Mouse (Mus musculus): ENCODE measurements around the gene Stxbp5l.
"Not testable (repeated sequence)": the region's sequence is repeated elsewhere in the genome, so short reads cannot be mapped to it uniquely, and the experiment has no call there.

Stxbp5l gene

GRCm38 (mm10) chr16:37384821-37385344 lies at the start of gene Stxbp5l:
Gene Stxbp5l, minus strand, starts transcription at chr16:37384962.
- DNase-seq (ENCODE audit: low read depth): peak; percentile 50

DNA sequence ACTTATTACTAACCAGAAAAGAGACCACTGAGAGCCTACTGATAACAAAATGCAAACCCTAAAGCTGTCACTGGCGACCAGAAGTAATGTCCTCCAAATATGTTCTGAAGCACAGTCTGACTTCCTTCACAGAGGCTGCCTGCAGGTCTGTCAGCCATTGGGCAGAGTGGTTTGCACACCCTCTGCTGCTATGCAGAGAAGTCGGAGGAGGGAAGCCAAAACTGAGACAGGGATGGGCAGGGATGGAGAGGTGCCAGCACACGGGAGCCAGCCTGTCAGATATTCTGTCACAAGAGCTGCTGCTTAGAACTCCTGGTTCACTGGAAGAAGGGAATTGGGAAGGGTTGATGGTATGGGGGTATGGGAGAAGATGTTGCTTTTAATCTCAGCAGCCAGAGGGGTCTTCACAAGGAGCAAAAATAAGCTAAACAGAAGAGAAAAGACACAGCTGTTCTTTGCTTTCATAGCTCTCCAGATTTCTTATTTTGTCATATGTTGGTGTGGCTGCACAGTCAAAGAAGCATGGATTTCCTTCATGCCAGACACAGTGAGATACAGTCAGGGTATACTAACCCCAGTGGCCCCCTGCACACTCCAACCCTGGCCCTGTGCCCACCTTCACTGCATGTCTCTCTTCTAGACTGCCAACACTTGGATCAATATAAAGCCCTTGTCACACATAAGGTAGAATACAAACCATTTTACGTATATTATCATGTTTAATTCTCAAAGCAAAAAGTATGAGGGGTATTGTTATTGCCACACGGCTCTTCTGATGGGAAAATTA lies 48.8 kb upstream of the Stxbp5l start:
- DNase-seq (ENCODE audit: low read depth): no peak

DNA sequence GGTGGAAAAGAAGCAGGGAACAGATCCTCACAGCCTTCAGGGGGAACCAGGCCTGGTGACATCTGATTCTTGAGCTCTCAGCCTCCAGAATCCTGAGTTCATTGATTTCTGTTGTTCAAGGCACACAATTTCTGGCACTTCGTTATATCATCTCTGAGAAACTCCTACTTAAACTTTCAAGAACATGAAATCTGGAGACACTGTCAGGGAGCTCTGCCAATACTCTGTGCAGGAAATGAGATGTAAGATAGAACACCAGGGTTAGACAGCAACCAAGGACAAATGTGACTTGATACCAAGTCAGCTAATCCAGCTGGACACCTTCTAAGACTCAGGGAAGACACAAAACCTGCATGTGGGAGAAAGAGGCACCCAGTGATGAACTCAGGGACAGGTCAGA lies 40.7 kb upstream of the Stxbp5l start:
- DNase-seq (ENCODE audit: low read depth): no peak

GRCm38 (mm10) chr16:37422874-37423273 lies 38.1 kb upstream of the Stxbp5l start:
- DNase-seq (ENCODE audit: low read depth): no peak

DNA sequence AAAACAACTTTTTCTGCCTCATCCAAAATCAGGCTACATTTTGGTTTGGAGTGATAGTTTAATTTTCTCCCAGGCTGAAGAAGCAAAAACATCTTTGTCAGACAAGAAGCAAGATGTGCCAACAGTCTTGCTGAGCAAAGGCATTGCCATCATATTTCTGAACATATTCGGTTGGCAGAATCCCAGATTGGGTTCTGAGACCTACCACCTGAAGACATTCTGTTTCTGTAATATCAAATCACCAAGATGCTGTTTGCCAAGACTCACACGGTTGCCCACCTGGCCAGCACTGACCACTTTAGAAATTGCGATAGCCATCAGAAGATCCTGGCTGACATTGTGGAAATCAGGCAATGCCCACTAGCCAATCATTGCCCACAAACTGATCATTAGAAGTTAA lies 37.1 kb upstream of the Stxbp5l start:
- no peak for DNase-seq (ENCODE audit: low read depth)

DNA sequence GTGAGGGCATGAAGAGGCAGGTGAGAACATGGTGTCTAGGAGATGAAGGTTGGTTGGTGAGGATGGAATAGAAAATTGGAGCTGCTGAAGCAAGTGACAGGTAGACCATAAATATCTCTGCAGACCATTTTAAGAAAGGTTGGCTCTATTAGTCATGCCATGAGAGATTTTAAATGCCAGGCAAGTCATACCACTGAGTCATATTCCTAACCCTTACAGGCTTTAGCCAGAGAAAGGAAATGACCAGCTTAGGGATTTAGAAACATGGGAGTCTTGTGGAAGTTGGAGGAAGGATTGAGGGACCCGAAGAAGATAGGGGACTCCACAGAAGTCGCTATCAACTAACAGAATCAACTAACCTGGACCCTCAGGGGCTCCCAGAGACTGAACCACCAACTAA lies 35.8 kb upstream of the Stxbp5l start:
- no peak for DNase-seq (ENCODE audit: low read depth)

- no peak for DNase-seq (ENCODE audit: low read depth)
These were observed 20.8 kb upstream of the Stxbp5l start for GRCm38 (mm10) chr16:37405536-37405935.

- DNase-seq (ENCODE audit: low read depth): no peak
These were observed 20.2 kb upstream of the Stxbp5l start for GRCm38 (mm10) chr16:37404922-37405321.

GRCm38 (mm10) chr16:37389964-37390363 lies 5.2 kb upstream of the Stxbp5l start:
- DNase-seq (ENCODE audit: low read depth): no peak

- DNase-seq (ENCODE audit: low read depth): no peak
These were observed 4.6 kb upstream of the Stxbp5l start for GRCm38 (mm10) chr16:37389201-37389905.

DNA sequence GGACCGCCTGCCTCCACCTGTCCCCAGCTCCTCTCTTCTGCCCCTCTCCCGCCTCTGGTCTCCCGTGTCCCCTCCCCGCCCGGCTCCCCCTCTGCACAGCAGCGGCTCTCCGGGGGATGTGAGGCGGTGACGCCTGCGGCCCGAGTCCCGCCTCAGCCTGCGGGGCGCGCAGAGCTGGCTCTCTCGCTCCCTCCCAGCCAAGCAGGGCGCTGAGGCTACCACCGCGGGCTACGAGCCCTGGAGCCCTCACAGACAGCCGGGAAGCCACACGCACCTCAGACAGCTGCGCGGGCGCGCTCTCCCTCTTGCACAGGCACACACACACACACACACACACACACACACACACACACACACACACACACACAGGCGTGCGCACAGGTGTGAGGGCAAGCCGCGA lies 393 bp downstream of the Stxbp5l start:
- no peak for DNase-seq (ENCODE audit: low read depth)

- DNase-seq (ENCODE audit: low read depth): no peak
These were observed 1.3 kb downstream of the Stxbp5l start for GRCm38 (mm10) chr16:37383426-37383825.

GRCm38 (mm10) chr16:37372716-37373115 lies 12.0 kb downstream of the Stxbp5l start:
- no peak for DNase-seq (ENCODE audit: low read depth)

- DNase-seq (ENCODE audit: low read depth): no peak
These were observed 17.3 kb downstream of the Stxbp5l start for GRCm38 (mm10) chr16:37367426-37367825.

DNA sequence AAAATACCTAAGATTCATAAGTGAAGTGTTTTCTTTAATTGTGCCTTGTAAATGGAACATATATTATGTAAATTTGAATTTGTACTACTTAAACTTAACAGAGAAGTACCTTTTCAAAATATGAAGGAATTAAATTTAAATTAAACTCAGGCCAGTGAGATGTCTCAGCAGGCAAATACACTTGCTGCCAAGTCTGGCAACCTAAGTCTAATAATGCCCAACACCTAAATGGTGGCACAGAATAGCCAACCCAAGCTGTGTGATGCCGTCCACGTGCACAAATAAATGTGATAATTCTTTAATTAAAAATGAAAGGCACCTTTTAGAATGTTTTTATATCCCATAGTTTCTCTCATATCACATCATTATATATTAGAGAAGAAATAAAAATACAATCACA lies 20.8 kb downstream of the Stxbp5l start:
- no peak for DNase-seq (ENCODE audit: low read depth)

DNA sequence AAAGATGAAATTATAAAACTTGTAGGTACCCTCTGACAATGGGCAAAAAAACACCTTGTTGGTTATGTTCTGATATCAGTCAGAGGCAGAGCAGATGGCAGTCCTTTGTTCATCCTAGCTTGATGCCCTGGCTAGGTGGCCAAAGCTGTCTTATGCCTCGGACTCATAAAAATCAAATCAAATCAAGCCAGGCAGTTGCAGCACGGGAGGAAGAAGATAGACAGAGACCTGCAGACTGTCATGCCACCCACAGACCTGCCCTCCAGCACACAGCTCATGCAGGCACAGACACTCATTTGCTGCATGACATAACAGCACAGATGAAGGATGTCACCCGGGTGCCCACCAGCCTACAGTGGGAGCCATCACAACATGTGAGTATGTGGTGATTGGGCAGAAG lies 29.1 kb downstream of the Stxbp5l start:
- no peak for DNase-seq (ENCODE audit: low read depth)

DNA sequence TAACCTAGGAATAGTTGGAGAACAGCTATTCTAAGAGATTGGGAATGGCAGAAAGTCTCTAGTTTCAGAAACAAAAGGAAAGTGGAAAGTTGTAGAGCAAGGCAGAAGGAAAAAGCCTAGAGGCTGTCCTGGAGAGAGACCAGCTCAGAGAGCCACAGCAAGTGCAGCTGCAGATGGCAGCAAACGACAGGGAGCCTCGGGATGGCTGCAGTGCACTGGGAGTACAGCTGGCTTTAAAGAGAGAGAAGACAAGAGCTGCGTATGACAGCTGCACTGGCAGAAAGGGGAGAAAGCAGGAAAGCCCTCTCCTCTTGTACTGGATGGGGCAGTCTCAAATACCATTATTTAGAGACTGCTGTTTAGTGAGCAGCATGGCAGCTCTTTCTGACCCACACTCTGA lies 37.7 kb downstream of the Stxbp5l start:
- DNase-seq (ENCODE audit: low read depth): no peak

GRCm38 (mm10) chr16:37344960-37345359 lies 39.8 kb downstream of the Stxbp5l start:
- no peak for DNase-seq (ENCODE audit: low read depth)

DNA sequence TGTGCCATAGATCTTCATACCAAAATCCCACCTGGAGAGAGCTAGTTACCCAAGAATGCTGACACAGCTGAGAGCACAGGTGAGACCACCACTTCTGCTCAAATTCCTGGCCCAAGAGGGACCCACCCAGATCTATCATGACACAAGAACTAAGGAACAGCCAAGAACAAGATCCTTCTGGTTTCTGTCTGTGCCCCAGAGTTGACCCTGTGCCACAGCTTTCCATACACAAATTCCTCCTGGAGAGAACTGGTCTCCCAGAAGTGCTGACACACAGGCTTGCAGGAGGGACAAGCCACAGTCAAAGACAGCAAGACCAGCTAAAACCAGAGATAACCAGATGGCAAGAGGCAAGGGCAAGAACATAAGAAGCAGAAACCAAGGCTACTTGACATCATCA lies 43.3 kb downstream of the Stxbp5l start:
- DNase-seq (ENCODE audit: low read depth): not testable (repeated sequence)

DNA sequence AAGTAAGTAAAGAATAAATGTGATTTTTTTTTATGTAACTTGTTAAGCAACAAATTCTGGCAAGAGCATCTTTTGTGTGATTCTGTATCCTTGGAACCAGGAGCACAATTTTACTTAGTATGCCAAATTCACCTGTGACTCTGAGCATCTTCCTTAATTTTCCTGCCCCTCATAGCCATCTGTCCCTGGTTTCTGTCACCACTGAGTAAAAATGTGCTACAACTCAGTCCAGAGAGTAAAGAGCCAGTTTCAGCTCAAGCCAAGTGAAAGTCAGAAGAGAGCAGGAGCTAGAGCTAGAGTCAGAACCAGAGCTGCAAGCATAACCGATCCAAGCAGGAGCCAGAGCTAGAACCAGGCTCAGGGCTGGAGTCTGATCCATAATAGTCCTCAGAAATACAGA lies 46.6 kb downstream of the Stxbp5l start:
- no peak for DNase-seq (ENCODE audit: low read depth)

DNA sequence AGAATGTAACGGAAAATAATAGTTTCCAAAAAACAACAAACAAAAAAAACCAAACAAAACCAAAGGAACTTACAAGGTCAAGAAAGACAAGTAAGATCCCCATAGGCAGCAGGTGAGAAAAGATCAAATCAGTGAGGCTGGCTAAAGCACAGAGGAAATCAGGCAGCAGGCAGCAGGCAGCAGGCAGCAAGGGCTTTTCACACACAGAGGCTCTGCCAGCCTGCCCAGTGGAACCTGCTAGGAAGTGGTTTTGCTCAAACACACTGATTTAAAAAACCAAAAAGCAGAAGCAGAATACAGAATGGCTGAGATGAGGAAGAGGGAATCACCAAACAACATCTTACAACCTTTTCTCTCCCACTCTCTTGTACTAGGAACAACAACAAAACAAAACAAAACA lies 47.2 kb downstream of the Stxbp5l start:
- DNase-seq (ENCODE audit: low read depth): no peak

DNA sequence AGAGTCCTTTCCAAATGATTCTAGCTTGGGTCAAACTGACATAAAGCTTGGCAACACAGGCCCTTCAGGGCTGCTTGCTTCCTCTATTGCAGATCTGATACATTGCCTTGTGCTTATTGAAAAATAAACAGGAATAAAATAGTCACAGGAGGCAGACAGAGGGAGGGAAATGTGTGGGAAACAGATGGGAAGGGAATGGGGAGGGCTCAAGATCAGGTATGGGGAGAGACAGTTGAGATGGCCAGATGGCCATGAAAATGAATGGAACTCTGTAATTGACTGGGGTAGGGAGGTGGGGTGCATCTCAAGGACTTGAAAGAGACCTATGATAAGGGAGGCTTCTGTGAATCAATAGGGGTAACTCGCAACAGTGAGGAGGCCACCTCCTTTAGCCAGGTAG lies 80.3 kb downstream of the Stxbp5l start:
- no peak for DNase-seq (ENCODE audit: low read depth)

DNA sequence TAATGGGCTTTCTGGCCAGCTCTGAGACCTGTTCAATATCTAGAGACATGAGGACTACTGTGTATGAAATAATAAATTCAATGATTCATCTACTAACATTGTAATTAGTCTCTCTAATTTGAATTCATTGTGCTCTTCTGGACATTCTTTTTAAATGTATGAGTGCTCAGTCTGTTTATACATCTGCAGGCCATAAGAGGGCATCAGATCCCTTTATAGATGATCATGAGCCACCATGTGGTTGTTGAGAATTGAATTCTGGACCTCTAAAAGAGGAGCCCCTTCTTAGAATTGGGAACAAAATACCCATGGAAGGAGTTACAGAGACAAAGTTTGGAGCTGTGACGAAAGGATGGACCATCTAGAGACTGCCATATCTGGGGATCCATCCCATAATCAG lies 92.2 kb downstream of the Stxbp5l start:
- DNase-seq (ENCODE audit: low read depth): no peak

Data from c-Kit-positive CD71-negative TER-119-negative erythroid progenitor cells, embryonic 14.5 days (primary cell).